Mouse (Mus musculus) embryonic facial prominence, embryonic 15.5 days (tissue): ENCODE measurements around the gene Lztr1. TPM values are rescaled to one million over a fixed set of nuclear protein-coding genes. Genes with fewer than 3 reads are reported as not detected.

Experiments
- ATAC-seq: fragments of 200-750 bp; cut with Nextera tagmentation; 2 replicates; pipeline ENCODE4 v1.8.0; 2017; ENCODE audit warnings: low read depth, moderate TSS enrichment; ENCODE audit not compliant: insufficient number of reproducible peaks, low FRiP score, low TSS enrichment
- H3K27ac ChIP-seq: fragments of 300-500 bp; sonication (generic); replicated peaks from 2 replicates; pipeline ENCODE4 v1.5.1; 2015; ENCODE audit warnings: mild to moderate bottlenecking, inconsistent platforms
- H3K27me3 ChIP-seq: fragments of 300-500 bp; sonication (generic); 2 replicates; pipeline ENCODE4 v1.6.1; 2015; ENCODE audit warnings: inconsistent platforms
- H3K36me3 ChIP-seq: fragments of 300-500 bp; sonication (generic); 2 replicates; pipeline ENCODE4 v1.6.1; 2015; ENCODE audit warnings: mild to moderate bottlenecking, inconsistent platforms
- H3K4me1 ChIP-seq: fragments of 300-500 bp; sonication (generic); 2 replicates; pipeline ENCODE4 v1.6.1; 2015; ENCODE audit warnings: inconsistent platforms
- H3K4me2 ChIP-seq: fragments of 300-500 bp; sonication (generic); replicated peaks from 2 replicates; pipeline ENCODE4 v1.6.1; 2015; ENCODE audit warnings: mild to moderate bottlenecking, inconsistent platforms
- H3K4me3 ChIP-seq: fragments of 300-500 bp; sonication (generic); replicated peaks from 2 replicates; pipeline ENCODE4 v1.5.1; 2015; ENCODE audit warnings: mild to moderate bottlenecking, inconsistent platforms
- H3K9ac ChIP-seq: fragments of 300-500 bp; sonication (generic); 2 replicates; pipeline ENCODE4 v1.6.1; 2015; ENCODE audit warnings: inconsistent platforms
- H3K9me3 ChIP-seq: fragments of 300-500 bp; sonication (generic); replicated peaks from 2 replicates; pipeline ENCODE4 v1.6.1; 2016; ENCODE audit warnings: inconsistent platforms
- whole genome bisulfite sequencing: fragments of 180-500 bp; shearing (Covaris S2); methylation state at CpG from one replicate; pipeline ENCODE4 v1.1.7; 2015; 5-methylcytosine and 5-hydroxymethylcytosine counted together
- polyA plus RNA-seq: library from polyadenylated mRNA; unstranded; fragments of >200 nt; fragmentation: Nextera tagmentation; extraction: Ambion mirVana; gene quantifications from 2 replicates; pipeline ENCODE4 v1.2.1, GENCODE M21; 2015

Lztr1 gene
- polyA plus RNA-seq: 89.9 and 91.4 TPM in 2 replicates

DNA sequence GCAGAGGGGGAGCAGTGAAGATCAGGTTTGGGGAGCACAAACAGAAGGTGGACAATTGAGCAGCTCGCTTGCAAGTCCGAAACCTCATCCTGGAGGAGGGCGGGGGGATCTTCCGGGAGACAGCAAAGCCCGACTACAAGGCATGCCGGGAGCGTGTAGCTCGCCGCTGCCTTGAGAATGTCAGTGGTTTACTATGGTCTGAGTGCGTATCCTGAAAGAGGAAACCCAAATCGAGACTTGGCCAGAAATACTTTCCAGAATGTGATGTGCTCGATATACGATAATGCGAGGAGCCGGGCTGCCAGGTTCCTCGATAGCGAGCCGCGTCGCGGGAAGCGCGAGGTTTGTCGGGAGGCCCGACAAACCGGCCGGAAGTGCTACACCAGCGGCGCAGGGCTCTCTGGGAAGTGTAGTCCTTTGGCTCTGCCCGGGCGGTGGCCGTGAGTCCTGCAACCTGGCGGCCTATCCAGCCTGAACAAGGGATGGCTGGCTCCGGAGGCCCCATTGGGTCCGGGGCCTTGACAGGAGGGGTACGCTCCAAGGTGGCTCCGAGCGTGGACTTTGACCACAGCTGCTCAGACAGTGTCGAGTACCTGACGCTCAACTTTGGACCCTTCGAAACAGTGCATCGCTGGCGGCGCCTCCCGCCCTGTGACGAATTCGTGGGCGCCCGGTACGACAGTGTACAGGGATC lies at the start of gene Lztr1:
Gene Lztr1, plus strand, starts transcription at position 143 of the 694 bp plus-strand sequence.
- Histone ChIP-seq H3K27me3 (no peaks in the 10 kb centered on the region), H3K27ac (peak within 1 kb of the TSS; percentile 96), H3K9ac (peak within 1 kb of the TSS; percentile 82), H3K36me3 (peaks cover 27% of the 10 kb centered on the region), H3K4me2 (peak within 1 kb of the TSS; percentile 78), H3K4me1 (peaks cover 14% of the 10 kb centered on the region), H3K9me3 (no peaks in the 10 kb centered on the region), H3K4me3 (peak within 1 kb of the TSS; percentile 83)
- under 1% methylated on average over 50 of the region's 50 CpGs for WGBS
- ATAC-seq: peak; percentile 95

DNA sequence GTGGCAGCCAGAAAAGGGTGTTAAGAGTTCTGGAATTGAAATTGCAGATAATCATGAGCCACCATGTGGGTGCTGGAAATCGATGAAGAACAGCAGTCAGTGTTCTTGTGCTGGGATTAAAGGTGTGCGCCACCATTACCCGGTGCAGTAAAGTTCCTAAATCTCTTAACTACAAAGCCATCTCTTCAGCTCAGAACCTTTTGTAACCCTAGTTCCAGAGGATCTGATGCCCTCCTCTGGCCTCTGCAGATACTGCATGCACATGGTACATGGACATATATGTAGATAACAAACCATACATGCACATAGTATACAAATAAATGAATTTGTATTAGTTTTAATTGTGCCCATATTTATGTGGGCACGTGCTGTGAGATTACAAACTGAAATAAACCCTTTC lies 48.2 kb upstream of the Lztr1 start:
- H3K27ac ChIP-seq: no peak overlapping the region
- WGBS: 90% methylated on average over 4 of the region's 4 CpGs
- H3K4me1 ChIP-seq: peaks cover 16% of the 10 kb centered on the region
- no peak overlapping the region for H3K4me3 ChIP-seq
- no peak overlapping the region for H3K4me2 ChIP-seq
- ATAC-seq: no peak
- H3K36me3 ChIP-seq: peaks cover 49% of the 10 kb centered on the region
- no peaks in the 10 kb centered on the region for H3K9me3 ChIP-seq
- no peak overlapping the region for H3K9ac ChIP-seq
- H3K27me3 ChIP-seq: no peaks in the 10 kb centered on the region

DNA sequence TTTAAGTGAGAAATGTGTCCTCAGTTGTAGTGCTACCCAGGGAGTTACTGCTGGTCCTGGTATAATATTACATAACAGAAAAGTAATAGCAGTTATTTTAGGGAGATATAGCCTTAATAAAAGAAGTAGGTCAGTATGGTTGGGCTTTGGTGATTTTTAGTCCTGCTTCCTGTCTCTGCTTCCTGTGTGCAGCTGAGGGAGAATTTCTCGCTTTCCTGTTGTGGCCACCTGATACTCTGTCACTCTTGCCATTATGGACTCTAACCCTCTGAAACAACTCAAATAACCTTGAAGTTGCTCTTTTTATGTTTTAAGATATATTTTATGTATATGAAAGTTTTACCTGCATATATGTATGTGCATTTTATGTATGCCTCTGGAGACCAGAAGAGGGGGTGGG lies 46.9 kb upstream of the Lztr1 start:
- no peak for ATAC-seq
- 85% methylated on average over 1 of the region's 1 CpGs for WGBS
- H3K9ac ChIP-seq: no peak overlapping the region
- no peak overlapping the region for H3K27ac ChIP-seq
- H3K4me1 ChIP-seq: peaks cover 7% of the 10 kb centered on the region
- peaks cover 43% of the 10 kb centered on the region for H3K36me3 ChIP-seq
- H3K4me2 ChIP-seq: no peak overlapping the region
- no peak overlapping the region for H3K4me3 ChIP-seq
- H3K9me3 ChIP-seq: no peaks in the 10 kb centered on the region
- H3K27me3 ChIP-seq: no peaks in the 10 kb centered on the region

DNA sequence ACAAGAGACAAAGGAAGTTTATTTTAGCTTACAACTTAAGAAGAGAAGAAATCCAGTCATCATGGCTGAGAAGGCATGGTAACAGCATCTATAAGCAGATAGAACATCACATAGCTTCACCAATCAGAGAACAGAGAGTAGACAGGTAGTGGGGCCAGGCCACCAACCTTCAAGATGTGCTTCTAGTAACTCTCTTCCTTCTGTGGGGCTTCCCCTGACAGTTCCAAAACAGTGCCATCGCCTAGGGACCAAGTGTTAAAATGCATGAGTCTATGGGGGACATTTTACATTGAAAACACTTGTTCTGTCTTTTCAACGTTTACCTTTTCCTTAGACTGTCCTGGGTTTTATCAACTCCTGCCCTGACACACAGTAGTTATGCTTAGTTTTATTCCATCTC lies 45.3 kb upstream of the Lztr1 start:
- Histone ChIP-seq H3K27me3 (no peaks in the 10 kb centered on the region), H3K4me1 (no peaks in the 10 kb centered on the region), H3K4me2 (no peak overlapping the region), H3K9ac (no peak overlapping the region), H3K36me3 (peaks cover 28% of the 10 kb centered on the region), H3K9me3 (no peaks in the 10 kb centered on the region), H3K27ac (no peak overlapping the region), H3K4me3 (no peak overlapping the region)
- no peak for ATAC-seq
- WGBS: 91% methylated on average over 2 of the region's 2 CpGs

DNA sequence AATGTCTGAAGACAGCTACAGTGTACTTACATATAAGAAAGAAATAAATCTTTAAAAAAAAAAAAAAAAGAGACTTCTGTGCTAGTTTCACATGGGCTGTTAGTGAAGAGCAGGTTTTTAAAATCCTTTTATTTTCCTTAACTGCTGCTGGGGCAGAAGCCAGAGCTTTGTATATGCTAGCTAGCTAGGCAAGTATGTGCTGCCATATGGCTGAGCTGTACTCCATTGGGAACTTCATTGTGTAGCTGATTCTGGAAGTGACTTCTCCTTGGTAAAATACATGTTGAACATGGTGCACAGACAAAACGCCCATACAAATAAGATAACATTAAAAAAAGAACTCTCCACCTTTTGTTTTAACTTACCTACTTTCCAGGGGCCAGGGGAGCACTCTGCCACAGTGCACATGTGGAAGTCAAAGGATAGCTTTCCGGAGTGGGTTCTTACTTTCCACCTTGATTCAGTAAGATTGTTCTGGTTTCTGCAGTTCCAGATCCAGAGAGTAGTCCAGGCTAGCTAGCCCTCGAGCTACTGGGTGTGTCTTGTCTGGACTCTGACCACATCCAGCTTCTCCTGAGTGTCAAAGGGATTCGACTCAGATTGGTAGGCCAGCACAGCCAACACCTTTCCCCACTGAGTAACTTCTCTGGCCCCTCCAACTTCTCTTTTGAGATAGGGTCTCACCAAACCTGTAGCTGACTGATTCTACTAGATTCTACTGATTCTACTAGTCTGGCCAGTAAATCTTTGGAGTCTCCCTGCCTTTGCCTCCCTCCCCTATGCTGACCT lies 41.4 kb upstream of the Lztr1 start:
- ATAC-seq: no peak
- no peak overlapping the region for H3K9ac ChIP-seq
- WGBS: 89% methylated on average over 4 of the region's 4 CpGs

DNA sequence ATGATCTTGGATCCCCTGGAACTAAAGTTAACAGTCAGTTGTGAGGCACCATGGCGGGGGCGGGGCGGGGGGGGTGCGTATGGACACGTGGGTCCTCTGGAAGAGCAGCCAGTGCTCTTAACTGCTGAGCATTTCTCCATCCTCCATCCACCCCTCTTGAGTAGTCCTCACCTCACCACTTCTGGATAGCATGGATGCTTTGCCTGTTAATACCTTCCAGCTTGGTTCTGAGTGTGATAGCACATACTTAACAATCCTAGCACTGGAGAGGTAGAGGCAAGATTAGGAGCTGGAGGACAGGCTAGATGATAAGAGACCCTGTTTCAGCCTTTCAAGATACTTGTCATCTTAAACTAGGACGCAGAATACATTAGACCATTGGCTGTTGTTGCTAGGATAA lies 36.0 kb upstream of the Lztr1 start:
- Histone ChIP-seq H3K27me3 (no peaks in the 10 kb centered on the region), H3K4me2 (no peak overlapping the region), H3K9ac (no peak overlapping the region), H3K36me3 (peaks cover 30% of the 10 kb centered on the region), H3K9me3 (no peaks in the 10 kb centered on the region), H3K4me3 (no peak overlapping the region), H3K27ac (no peak overlapping the region), H3K4me1 (0 out of 2 replicates have a peak, but pooled peaks cover 2% of the 10 kb centered on the region)
- 90% methylated on average over 6 of the region's 6 CpGs for WGBS
- ATAC-seq: no peak

More for the DNA sequence above, 41.4 kb upstream of the Lztr1 start:
- Histone ChIP-seq H3K27me3 (no peaks in the 10 kb centered on the region), H3K9me3 (no peaks in the 10 kb centered on the region), H3K27ac (no peak overlapping the region), H3K36me3 (peaks cover 23% of the 10 kb centered on the region), H3K4me1 (no peaks in the 10 kb centered on the region), H3K4me2 (no peak overlapping the region), H3K4me3 (no peak overlapping the region)

DNA sequence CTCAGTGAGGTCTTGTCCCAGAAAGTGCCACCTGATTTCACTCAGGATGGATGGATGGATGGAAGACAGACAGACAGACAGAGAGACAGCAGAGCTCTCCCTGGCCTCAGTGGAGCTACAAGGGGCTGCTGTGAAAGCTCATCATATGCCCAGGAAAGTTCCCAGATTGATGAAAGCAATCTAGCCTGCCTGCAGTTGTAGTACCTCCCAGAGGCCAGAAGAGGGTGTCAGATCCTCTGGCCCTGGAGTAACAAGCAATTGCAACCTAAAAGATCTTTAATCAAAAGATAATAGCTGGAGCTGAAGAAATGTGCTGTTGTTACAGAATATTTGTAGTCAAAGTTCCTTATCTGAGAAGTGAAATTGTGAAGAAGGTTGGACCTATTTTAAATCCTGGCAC lies 34.4 kb upstream of the Lztr1 start:
- H3K4me1 ChIP-seq: 0 out of 2 replicates have a peak, but pooled peaks cover 2% of the 10 kb centered on the region
- H3K4me3 ChIP-seq: no peak overlapping the region
- no peak overlapping the region for H3K27ac ChIP-seq
- H3K4me2 ChIP-seq: no peak overlapping the region
- H3K36me3 ChIP-seq: peaks cover 26% of the 10 kb centered on the region
- H3K9ac ChIP-seq: no peak overlapping the region
- ATAC-seq: no peak
- H3K27me3 ChIP-seq: no peaks in the 10 kb centered on the region
- H3K9me3 ChIP-seq: no peaks in the 10 kb centered on the region

DNA sequence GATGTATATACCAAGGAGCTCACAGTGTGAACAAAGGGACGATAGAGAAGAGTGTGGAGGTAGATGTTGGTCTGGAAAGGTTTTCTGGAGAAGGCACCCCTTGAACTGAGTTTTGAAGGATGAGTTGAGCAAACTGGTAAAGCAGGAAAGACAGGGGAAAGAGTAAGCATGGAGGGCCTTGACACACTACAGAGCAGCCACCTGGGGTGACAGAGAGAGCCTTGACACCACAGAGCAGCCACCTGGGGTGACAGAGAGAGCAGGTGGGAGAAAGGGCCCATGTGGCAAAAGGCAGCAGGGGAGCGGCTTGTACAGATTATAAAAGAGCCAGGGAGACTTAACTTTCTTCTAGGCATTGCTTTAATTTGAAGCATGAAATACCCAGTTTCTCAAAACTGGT lies 33.7 kb upstream of the Lztr1 start:
- ATAC-seq: no peak
- WGBS: 77% methylated on average over 2 of the region's 2 CpGs
- Histone ChIP-seq H3K27ac (no peak overlapping the region; the same call in 1 of the 2 replicates), H3K4me2 (no peak overlapping the region), H3K4me1 (0 out of 2 replicates have a peak, but pooled peaks cover 2% of the 10 kb centered on the region), H3K9me3 (no peaks in the 10 kb centered on the region), H3K27me3 (no peaks in the 10 kb centered on the region), H3K9ac (no peak overlapping the region), H3K4me3 (no peak overlapping the region), H3K36me3 (peaks cover 22% of the 10 kb centered on the region)

DNA sequence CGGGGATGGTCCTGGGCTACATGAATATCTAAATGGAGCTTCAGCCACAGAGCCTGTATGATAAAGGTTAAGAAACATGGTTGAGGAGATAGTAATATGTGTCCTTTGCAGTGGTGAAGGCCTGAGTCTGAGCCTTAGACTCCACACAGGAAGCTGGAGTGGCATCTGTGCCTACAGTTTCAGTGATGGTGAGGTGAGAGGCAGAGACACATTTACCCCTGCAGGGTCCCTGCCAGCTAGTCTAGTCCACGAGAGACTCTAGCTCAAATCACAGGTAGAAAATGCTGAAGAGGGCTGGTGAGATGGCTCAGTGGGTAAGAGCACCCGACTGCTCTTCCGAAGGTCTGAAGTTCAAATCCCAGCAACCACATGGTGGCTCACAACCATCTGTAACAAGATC lies 33.2 kb upstream of the Lztr1 start:
- Histone ChIP-seq H3K4me3 (no peak overlapping the region), H3K9ac (no peak overlapping the region), H3K9me3 (no peaks in the 10 kb centered on the region), H3K36me3 (peaks cover 19% of the 10 kb centered on the region; the same call in 1 of the 2 replicates), H3K4me2 (no peak overlapping the region), H3K27ac (no peak overlapping the region), H3K4me1 (0 out of 2 replicates have a peak, but pooled peaks cover 2% of the 10 kb centered on the region), H3K27me3 (no peaks in the 10 kb centered on the region)
- 90% methylated on average over 4 of the region's 4 CpGs for WGBS
- no peak for ATAC-seq

DNA sequence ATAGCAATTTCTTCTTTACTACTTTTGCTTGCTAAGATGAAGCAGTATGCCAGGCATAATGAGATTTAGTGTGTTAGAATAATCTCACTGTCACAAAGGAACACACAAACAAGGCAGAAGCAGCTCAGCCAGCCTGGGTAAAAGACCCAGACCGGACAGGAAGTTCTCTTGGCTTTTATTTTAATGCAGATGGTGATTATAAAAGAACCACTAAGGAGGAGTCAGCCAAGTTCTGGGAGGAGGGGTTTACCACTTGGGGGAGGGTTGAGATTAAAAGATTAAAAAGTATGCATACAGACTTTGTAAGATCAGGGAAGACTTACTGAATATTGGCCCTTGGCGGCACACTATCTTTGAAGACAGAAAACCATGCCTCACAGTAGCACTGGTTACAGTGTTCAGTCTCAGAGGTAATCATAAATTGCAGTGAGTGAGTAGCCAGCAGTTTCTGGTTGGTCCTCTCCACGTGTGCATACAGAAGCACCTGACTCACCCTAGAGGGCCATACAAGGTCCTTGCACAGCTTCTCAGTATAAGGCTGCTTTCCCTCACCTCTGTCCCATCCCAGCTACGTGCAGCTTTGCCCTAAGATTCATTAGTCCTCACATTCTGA lies 30.1 kb upstream of the Lztr1 start:
- H3K27ac ChIP-seq: no peak overlapping the region
- H3K9me3 ChIP-seq: no peaks in the 10 kb centered on the region
- no peak overlapping the region for H3K4me3 ChIP-seq
- H3K36me3 ChIP-seq: peaks cover 27% of the 10 kb centered on the region
- no peak overlapping the region for H3K9ac ChIP-seq
- H3K27me3 ChIP-seq: no peaks in the 10 kb centered on the region
- H3K4me1 ChIP-seq: no peaks in the 10 kb centered on the region
- H3K4me2 ChIP-seq: no peak overlapping the region
- 79% methylated on average over 4 of the region's 4 CpGs for WGBS
- no peak for ATAC-seq

DNA sequence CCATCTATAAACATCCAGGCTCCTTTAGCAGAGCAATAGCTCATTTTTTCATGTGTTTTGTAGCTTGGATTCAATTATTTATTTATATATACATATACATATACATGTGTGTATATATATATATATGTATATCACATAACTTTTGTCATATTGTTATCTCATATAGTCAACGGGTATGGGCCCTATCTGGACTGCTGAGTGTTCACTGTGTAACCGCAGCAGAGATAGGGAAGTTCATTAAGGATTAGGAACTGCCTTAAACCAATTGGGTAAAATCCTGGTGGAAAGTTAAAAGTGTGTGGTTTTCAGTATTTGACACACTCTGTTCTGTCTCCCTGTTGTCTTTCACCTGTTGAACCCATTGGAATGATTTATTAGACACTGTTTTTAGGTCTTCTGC lies 27.0 kb upstream of the Lztr1 start:
- no peak overlapping the region for H3K27ac ChIP-seq
- WGBS: 90% methylated on average over 2 of the region's 2 CpGs
- no peak overlapping the region for H3K9ac ChIP-seq
- peaks cover 47% of the 10 kb centered on the region for H3K36me3 ChIP-seq
- H3K9me3 ChIP-seq: no peaks in the 10 kb centered on the region
- no peak overlapping the region for H3K4me2 ChIP-seq
- no peak overlapping the region for H3K4me3 ChIP-seq
- no peaks in the 10 kb centered on the region for H3K4me1 ChIP-seq
- H3K27me3 ChIP-seq: no peaks in the 10 kb centered on the region
- no peak for ATAC-seq
